Mouse (Mus musculus) kidney, postnatal 36 days (tissue): ENCODE measurements around the gene 4933403O08Rik.

Experiments
- DNase-seq, 2 experiments: peaks; one replicate each; pipeline ENCODE4 v3.0.0; 2021 to 2022; ENCODE audit warnings: mixed read lengths in 2 of 2

The 4933403O08Rik gene

GRCm38 (mm10) chrX:112238749-112239148 is at the start of gene 4933403O08Rik:
4933403O08Rik (plus strand) TSS chrX:112239049.
- no peak for DNase-seq

- DNase-seq, result no peak
These were observed 4.1 kb downstream of the 4933403O08Rik start for GRCm38 (mm10) chrX:112242916-112243315.

GRCm38 (mm10) chrX:112255513-112255912 is 16.7 kb downstream of the 4933403O08Rik start:
- DNase-seq, result no peak

GRCm38 (mm10) chrX:112273550-112273949 is 34.7 kb downstream of the 4933403O08Rik start:
- DNase-seq, result no peak
